ENCODE assay signal across 26 mouse cellular contexts in genomic region chr13:53064681-53065080, GRCm38 (mm10).
A peak's percentile ranks its signal among the peaks of the same experiment; 100 is the strongest.
DNase-seq lines count a peak whose midpoint lies in the region; ATAC-seq lines count a peak whose summit lies in the region.
"Had no signal": no experiment of that assay in that cellular context is flagged by ENCODE, and none has a peak within 500 bp of the region (broad histone marks: within the 10 kb centered on the region; RNA-seq: fewer than 3 reads in every experiment).

No protein-coding gene starts in this region.

- no peak overlapping the region for H3K9ac ChIP-seq in heart, embryonic 12.5 days
- H3K9ac ChIP-seq: embryonic facial prominence, embryonic 12.5 days; forebrain, embryonic 12.5 days; heart, embryonic 13.5 days; hindbrain, embryonic 14.5 days; liver, postnatal 0 days; stomach, embryonic 15.5 days had no signal

- 0 out of 2 replicates have a peak, but pooled peaks cover 7% of the 10 kb centered on the region for H3K9me3 ChIP-seq in heart, embryonic 12.5 days (replicated peaks)
- H3K9me3 ChIP-seq: embryonic facial prominence, embryonic 12.5 days; forebrain, embryonic 12.5 days; limb, embryonic 10.5 days; stomach, embryonic 15.5 days had no signal

- no peak overlapping the region for H3K4me2 ChIP-seq in heart, embryonic 12.5 days
- H3K4me2 ChIP-seq: embryonic facial prominence, embryonic 12.5 days; forebrain, embryonic 12.5 days; heart, embryonic 13.5 days; hindbrain, embryonic 14.5 days; midbrain, embryonic 11.5 days; stomach, embryonic 15.5 days had no signal

- intact Hi-C loops in heart, postnatal 10 days (cut with DNase I) = no loop called here
- intact Hi-C loops in left cerebral cortex, postnatal 4 days (cut with DNase I) = no loop called here
- intact Hi-C loops in left cerebral cortex, postnatal 10 days (cut with DNase I) = no loop called here

- DNase-seq in adrenal gland, postnatal 10 days = peak; percentile 23
- no peak for DNase-seq in adrenal gland, postnatal 4 days (ENCODE audit: low spot score in 2 of 2)
- DNase-seq in heart, postnatal 10 days = peak; percentile 40 to 44
- peak; percentile 33 for DNase-seq in left cerebral cortex, postnatal 4 days
- DNase-seq in left cerebral cortex, postnatal 10 days (ENCODE audit: extremely low spot score in 1 of 2, low spot score in 2 of 2) = no peak
- DNase-seq in kidney, postnatal 10 days = peak; percentile 31
- no peak for DNase-seq in embryo, embryonic 10.5 days (ENCODE audit: low spot score)
- DNase-seq: adrenal gland, adult 8-10 months; cerebellum, adult 9-10 months; liver; liver, postnatal 0 days; lung, postnatal 14 days; right cerebral cortex, adult 18-20 months; thymus, adult 2 months had no signal

- no peaks in the 10 kb centered on the region; the same call in 1 of the 2 replicates for H3K4me1 ChIP-seq in heart, embryonic 12.5 days (replicated peaks)

- WGBS in heart, embryonic 12.5 days = 79% methylated on average over 1 of the region's 1 CpGs

- H3K4me3 ChIP-seq in heart, embryonic 12.5 days = no peak overlapping the region
- H3K4me3 ChIP-seq: embryonic facial prominence, embryonic 12.5 days; erythroblast, embryonic 14.5 days; forebrain, embryonic 12.5 days; heart, embryonic 13.5 days; left cerebral cortex, adult 2 months; limb, embryonic 10.5 days; stomach, embryonic 15.5 days had no signal

- no peaks in the 10 kb centered on the region for H3K36me3 ChIP-seq in heart, embryonic 12.5 days
- H3K36me3 ChIP-seq: embryonic facial prominence, embryonic 12.5 days; forebrain, embryonic 12.5 days; heart, embryonic 13.5 days; limb, embryonic 10.5 days; stomach, embryonic 15.5 days had no signal

- H3K27ac ChIP-seq in heart, embryonic 12.5 days (ENCODE audit: poor library complexity, severe bottlenecking) = no peak overlapping the region
- H3K27ac ChIP-seq: embryonic facial prominence, embryonic 12.5 days; forebrain, embryonic 12.5 days; heart, embryonic 13.5 days; hindbrain, embryonic 14.5 days; left cerebral cortex, adult 2 months; limb, embryonic 10.5 days; stomach, embryonic 15.5 days had no signal

- no peaks in the 10 kb centered on the region for H3K27me3 ChIP-seq in heart, embryonic 12.5 days (replicated peaks)
- H3K27me3 ChIP-seq: embryonic facial prominence, embryonic 12.5 days; stomach, embryonic 15.5 days had no signal

- no peak for ATAC-seq in heart, embryonic 12.5 days (ENCODE audit: insufficient number of reproducible peaks, low FRiP score)
- ATAC-seq: activated CD4-positive, CD25-positive, alpha-beta regulatory T cell, adult 4 months; inflammation-experienced regulatory T-cells, adult 6 months; liver, postnatal 0 days had no signal

Comparison
In these comparisons a context has a peak if more than half of its experiments do, and no peak if none do; other contexts are left out.
1. DNase-seq: peak in adrenal gland, postnatal 10 days (single experiment), heart, postnatal 10 days (2 of 2), left cerebral cortex, postnatal 4 days (single experiment) and kidney, postnatal 10 days (single experiment); none in adrenal gland, postnatal 4 days (0 of 2), left cerebral cortex, postnatal 10 days (0 of 2) and embryo, embryonic 10.5 days (single experiment).